Mouse (Mus musculus) layer of hippocampus, adult 2 months (tissue): Measurements from ENCODE around the gene Suv39h2. TPM values are rescaled to one million over a fixed set of nuclear protein-coding genes. Genes with fewer than 3 reads are reported as not detected.

ENCODE experiments used
- DNase-seq, 2 experiments: peaks; one replicate each; pipeline ENCODE4 v3.0.0; 2022; ENCODE audit warnings: low spot score in 2 of 2
- H3K27ac ChIP-seq: fragments of 200-600 bp; 2 replicates; pipeline ENCODE4 v1.8.1; 2022
- H3K4me3 ChIP-seq: fragments of 200-600 bp; 2 replicates; pipeline ENCODE4 v1.8.1; 2022; ENCODE audit warnings: mild to moderate bottlenecking
- CTCF ChIP-seq: fragments of 200-600 bp; conservative IDR thresholded peaks from 2 replicates; pipeline ENCODE4 v1.8.1; 2022; ENCODE audit warnings: antibody characterized with exemption, mild to moderate bottlenecking, moderate library complexity
- total RNA-seq, 2 experiments: library from RNA; stranded (reverse); gene quantifications; 2 replicates each; pipeline ENCODE4 v1.2.3; 2021

Gene Suv39h2
- total RNA-seq, 2 experiments from 2014 or later = 3.0 to 3.4 TPM

DNA sequence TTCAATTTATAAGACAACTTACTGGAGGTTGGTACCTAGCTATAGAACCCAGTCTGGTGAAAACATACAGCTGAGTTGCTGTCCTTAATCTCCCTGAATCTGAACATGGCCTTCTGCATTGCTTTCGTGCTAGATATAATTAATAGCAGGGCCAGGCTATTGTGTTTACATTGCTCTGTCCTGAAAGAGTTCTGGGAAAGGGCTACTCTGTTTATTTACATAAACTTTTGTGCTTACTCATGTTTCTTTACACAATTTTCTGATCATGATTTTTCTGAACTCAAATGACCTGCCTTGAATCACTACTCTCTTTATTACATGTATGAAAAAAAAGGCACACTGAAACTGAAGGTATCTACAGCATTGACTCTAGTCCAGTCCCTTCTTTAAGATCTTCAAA lies 59.2 kb downstream of the Suv39h2 start:
- Histone ChIP-seq H3K27ac (no peak overlapping the region), H3K4me3 (no peak overlapping the region)
- no peak for DNase-seq
- TF ChIP-seq CTCF = no peak

DNA sequence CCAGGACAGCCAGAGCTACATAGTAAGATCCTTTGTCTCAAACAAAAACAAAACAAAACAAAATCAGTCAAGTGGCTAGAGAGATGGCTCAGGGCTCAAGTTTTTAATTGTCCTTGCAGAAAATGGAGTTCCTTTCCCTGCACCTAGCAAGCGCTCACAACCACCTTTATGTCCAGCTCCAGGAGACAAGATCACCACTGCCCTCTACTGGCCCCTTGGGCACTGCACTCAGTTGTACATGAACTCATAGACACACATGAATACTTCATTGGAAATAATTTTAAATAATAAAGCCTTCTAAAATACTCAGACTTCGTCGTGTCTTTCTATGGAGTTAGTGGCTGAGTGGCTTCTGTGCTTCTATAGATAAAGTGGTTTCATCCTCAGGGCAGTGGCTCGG lies 60.6 kb downstream of the Suv39h2 start:
- TF ChIP-seq CTCF = peak; percentile 89
- DNase-seq = peak; percentile 29 to 66
- Histone ChIP-seq H3K27ac (no peak overlapping the region), H3K4me3 (no peak overlapping the region)

GRCm38 (mm10) chr2:3407756-3408155 lies 67.1 kb downstream of the Suv39h2 start:
- TF ChIP-seq CTCF = no peak
- H3K4me3 ChIP-seq = no peak overlapping the region
- DNase-seq = no peak
- H3K27ac ChIP-seq = no peak overlapping the region

GRCm38 (mm10) chr2:3405981-3406380 lies 68.8 kb downstream of the Suv39h2 start:
- Histone ChIP-seq H3K27ac (no peak overlapping the region), H3K4me3 (no peak overlapping the region)
- TF ChIP-seq CTCF = no peak
- DNase-seq = no peak

Other genes starting within 250 kb of the Suv39h2 start
- 10 to 100 TPM; 85.5 to 86.1 TPM for gene Nmt2, start 190.8 kb downstream of the Suv39h2 start, total RNA-seq
- 10 to 100 TPM; 10.2 to 10.5 TPM for gene Rpp38, start 142.4 kb downstream of the Suv39h2 start, total RNA-seq
- gene Acbd7, start 138.9 kb downstream of the Suv39h2 start, total RNA-seq = 1 to 10 TPM; 1.0 to 2.1 TPM
- gene Olah, start 77.8 kb downstream of the Suv39h2 start, total RNA-seq = not detected
- 1 to 10 TPM; 4.9 to 5.0 TPM for gene Meig1, start 52.4 kb downstream of the Suv39h2 start, total RNA-seq
- 10 to 100 TPM; 11.8 to 12.7 TPM for gene Dclre1c, start 50.9 kb downstream of the Suv39h2 start, total RNA-seq
- gene Gm45902, start 37.8 kb upstream of the Suv39h2 start, total RNA-seq = 1 to 10 TPM; 4.8 to 6.2 TPM
- gene Hspa14, start 37.8 kb upstream of the Suv39h2 start, total RNA-seq = 10 to 100 TPM; 54.2 to 58.8 TPM
- gene Cdnf, start 38.0 kb upstream of the Suv39h2 start, total RNA-seq = under 1 TPM; 0.59 to 0.61 TPM
- gene Fam107b, start 95.5 kb upstream of the Suv39h2 start, total RNA-seq = 10 to 100 TPM; 11.4 to 20.1 TPM